Mouse (Mus musculus): ENCODE measurements around the gene St7.
A peak's percentile ranks its signal among the peaks of the same experiment; 100 is the strongest.

The St7 gene

GRCm38 (mm10) chr6:17721706-17722105, 29.0 kb downstream of the St7 start:
- no peak for DNase-seq

GRCm38 (mm10) chr6:17725841-17726460, 33.2 kb downstream of the St7 start:
- peak; percentile 47 for DNase-seq

- no peak for DNase-seq
Measured at GRCm38 (mm10) chr6:17727241-17727640, 34.5 kb downstream of the St7 start.

GRCm38 (mm10) chr6:17727891-17728790, 35.4 kb downstream of the St7 start:
- DNase-seq = no peak

- DNase-seq = no peak
Measured at GRCm38 (mm10) chr6:17730122-17730521, 37.4 kb downstream of the St7 start.

GRCm38 (mm10) chr6:17731694-17732093, 39.0 kb downstream of the St7 start:
- no peak for DNase-seq

GRCm38 (mm10) chr6:17733951-17734411, 41.2 kb downstream of the St7 start:
- no peak for DNase-seq

- DNase-seq = no peak
Measured at GRCm38 (mm10) chr6:17737262-17737948, 44.7 kb downstream of the St7 start.

- DNase-seq = no peak
Measured at GRCm38 (mm10) chr6:17740128-17740527, 47.4 kb downstream of the St7 start.

GRCm38 (mm10) chr6:17741639-17742038, 48.9 kb downstream of the St7 start:
- DNase-seq = no peak

- no peak for DNase-seq
Measured at GRCm38 (mm10) chr6:17742209-17742608, 49.5 kb downstream of the St7 start.

GRCm38 (mm10) chr6:17743325-17743724, 50.6 kb downstream of the St7 start:
- no peak for DNase-seq

- no peak for DNase-seq
Measured at GRCm38 (mm10) chr6:17747724-17748123, 55.0 kb downstream of the St7 start.

- DNase-seq = peak; percentile 58
Measured at GRCm38 (mm10) chr6:17748866-17749582, 56.3 kb downstream of the St7 start.

- DNase-seq = no peak
Measured at GRCm38 (mm10) chr6:17749596-17749995, 56.9 kb downstream of the St7 start.

- DNase-seq = no peak
Measured at GRCm38 (mm10) chr6:17750041-17750660, 57.4 kb downstream of the St7 start.

- DNase-seq = no peak
Measured at GRCm38 (mm10) chr6:17750957-17751356, 58.2 kb downstream of the St7 start.

- DNase-seq = no peak
Measured at GRCm38 (mm10) chr6:17755902-17756301, 63.2 kb downstream of the St7 start.

GRCm38 (mm10) chr6:17758568-17758967, 65.8 kb downstream of the St7 start:
- DNase-seq = no peak

GRCm38 (mm10) chr6:17763963-17764659, 71.4 kb downstream of the St7 start:
- no peak for DNase-seq

GRCm38 (mm10) chr6:17764660-17764998, 71.9 kb downstream of the St7 start:
- DNase-seq = no peak

Data from thymus, postnatal 14 days (tissue).